Mouse (Mus musculus) neural tube, embryonic 13.5 days (tissue): ENCODE results near the gene Grcc10. TPM values are rescaled to one million over a fixed set of nuclear protein-coding genes. Genes with fewer than 3 reads are reported as not detected.
A peak's percentile ranks its signal among the peaks of the same experiment; 100 is the strongest.

ENCODE experiments used
- ATAC-seq: fragments of 200-750 bp; cut with Nextera tagmentation; 2 replicates; pipeline ENCODE4 v1.8.0; 2017; ENCODE audit warnings: low read depth, mild to moderate bottlenecking, moderate TSS enrichment, moderate library complexity
- H3K27ac ChIP-seq: fragments of 300-500 bp; sonication (generic); replicated peaks from 2 replicates; pipeline ENCODE4 v1.5.1; 2015; ENCODE audit warnings: moderate library complexity, mild to moderate bottlenecking, inconsistent platforms
- H3K27me3 ChIP-seq: fragments of 300-500 bp; sonication (generic); 2 replicates; pipeline ENCODE4 v1.6.1; 2015; ENCODE audit warnings: mild to moderate bottlenecking, inconsistent platforms
- H3K36me3 ChIP-seq: fragments of 300-500 bp; sonication (generic); 2 replicates; pipeline ENCODE4 v1.6.1; 2015; ENCODE audit warnings: mild to moderate bottlenecking, inconsistent platforms
- H3K4me1 ChIP-seq: fragments of 300-500 bp; sonication (generic); replicated peaks from 2 replicates; pipeline ENCODE4 v1.6.1; 2015; ENCODE audit warnings: inconsistent platforms
- H3K4me2 ChIP-seq: fragments of 300-500 bp; sonication (generic); 2 replicates; pipeline ENCODE4 v1.6.1; 2015; ENCODE audit warnings: inconsistent platforms, mild to moderate bottlenecking, moderate library complexity
- H3K4me3 ChIP-seq: fragments of 300-500 bp; sonication (generic); 2 replicates; pipeline ENCODE4 v1.5.1; 2015; ENCODE audit warnings: mild to moderate bottlenecking, inconsistent platforms
- H3K9ac ChIP-seq: fragments of 300-500 bp; sonication (generic); 2 replicates; pipeline ENCODE4 v1.6.1; 2015; ENCODE audit warnings: moderate library complexity, mild to moderate bottlenecking, inconsistent platforms
- H3K9me3 ChIP-seq: fragments of 300-500 bp; sonication (generic); 2 replicates; pipeline ENCODE4 v1.6.1; 2016; ENCODE audit warnings: inconsistent platforms
- WGBS: fragments of 180-500 bp; shearing (Covaris S2); methylation state at CpG from one replicate; pipeline ENCODE4 v1.1.7; 2015; 5-methylcytosine and 5-hydroxymethylcytosine counted together
- polyA plus RNA-seq: library from polyadenylated mRNA; unstranded; fragments of >200 nt; fragmentation: Nextera tagmentation; extraction: Ambion mirVana; gene quantifications from 2 replicates; pipeline ENCODE4 v1.2.1, GENCODE M21; 2015

The Grcc10 gene
- polyA plus RNA-seq = 687 and 693 TPM in 2 replicates

GRCm38 (mm10) chr6:124740888-124741761, at the start of gene Grcc10:
Gene Grcc10 (minus strand): TSS chr6:124741374.
- no peaks in the 10 kb centered on the region for H3K9me3 ChIP-seq
- peak within 1 kb of the TSS; percentile 99 for H3K27ac ChIP-seq
- H3K4me3 ChIP-seq = peak within 1 kb of the TSS; percentile 75
- under 1% methylated on average over 41 of the region's 41 CpGs for WGBS
- no peaks in the 10 kb centered on the region for H3K27me3 ChIP-seq
- peaks cover 43% of the 10 kb centered on the region for H3K4me1 ChIP-seq
- peak; percentile 77 for ATAC-seq
- peak within 1 kb of the TSS; percentile 79 for H3K4me2 ChIP-seq
- peak within 1 kb of the TSS; percentile 96 for H3K9ac ChIP-seq
- H3K36me3 ChIP-seq = peaks cover 28% of the 10 kb centered on the region

DNA sequence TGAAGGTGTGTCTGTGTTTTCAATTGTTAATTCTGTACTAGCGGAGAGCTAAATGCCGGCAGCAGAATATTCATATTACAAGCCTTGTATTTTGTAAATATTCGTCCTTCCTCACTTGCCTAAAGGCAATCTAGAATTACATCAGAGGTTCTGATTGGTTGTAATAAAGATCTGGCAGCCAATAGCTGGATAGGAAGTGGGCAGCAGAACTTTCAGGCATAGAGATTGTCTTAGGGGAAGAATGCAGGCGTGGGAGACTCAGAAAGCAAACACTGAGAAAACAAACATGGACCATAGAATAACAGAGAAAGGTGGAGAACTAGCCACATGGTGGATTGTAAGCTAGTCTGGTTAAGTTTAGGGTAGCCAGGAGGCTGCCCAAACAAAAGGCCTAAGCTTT, 48.9 kb upstream of the Grcc10 start:
- no peaks in the 10 kb centered on the region for H3K27me3 ChIP-seq
- H3K4me3 ChIP-seq = no peak overlapping the region
- no peak for ATAC-seq
- H3K9me3 ChIP-seq = no peaks in the 10 kb centered on the region
- no peaks in the 10 kb centered on the region for H3K36me3 ChIP-seq
- H3K4me1 ChIP-seq = no peaks in the 10 kb centered on the region
- no peak overlapping the region for H3K9ac ChIP-seq
- H3K27ac ChIP-seq = no peak overlapping the region
- no peak overlapping the region for H3K4me2 ChIP-seq
- WGBS = 78% methylated on average over 4 of the region's 4 CpGs

DNA sequence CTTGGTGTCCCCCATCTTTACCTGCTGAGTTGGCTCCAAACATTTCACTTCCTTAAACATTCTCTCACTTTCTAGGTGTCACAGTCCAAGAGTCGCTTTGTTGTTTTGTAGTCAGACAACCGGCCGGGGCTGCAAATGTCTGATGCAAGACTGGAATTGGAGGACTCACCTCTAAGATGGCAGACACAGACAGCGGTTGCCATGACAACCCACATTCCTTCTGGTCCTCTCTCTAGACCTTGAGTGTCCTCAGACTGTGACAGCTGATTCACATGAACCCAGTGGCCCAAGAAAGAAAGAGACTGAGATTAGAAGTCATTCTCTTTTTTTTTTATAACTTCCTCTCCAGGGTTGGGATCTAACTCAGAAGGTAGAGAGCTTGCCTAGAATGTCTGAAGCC, 48.3 kb upstream of the Grcc10 start:
- Histone ChIP-seq H3K36me3 (no peaks in the 10 kb centered on the region), H3K9me3 (no peaks in the 10 kb centered on the region), H3K27ac (no peak overlapping the region), H3K4me1 (no peaks in the 10 kb centered on the region), H3K9ac (no peak overlapping the region), H3K4me3 (no peak overlapping the region), H3K4me2 (no peak overlapping the region), H3K27me3 (no peaks in the 10 kb centered on the region)
- ATAC-seq = no peak
- 85% methylated on average over 4 of the region's 4 CpGs for WGBS

DNA sequence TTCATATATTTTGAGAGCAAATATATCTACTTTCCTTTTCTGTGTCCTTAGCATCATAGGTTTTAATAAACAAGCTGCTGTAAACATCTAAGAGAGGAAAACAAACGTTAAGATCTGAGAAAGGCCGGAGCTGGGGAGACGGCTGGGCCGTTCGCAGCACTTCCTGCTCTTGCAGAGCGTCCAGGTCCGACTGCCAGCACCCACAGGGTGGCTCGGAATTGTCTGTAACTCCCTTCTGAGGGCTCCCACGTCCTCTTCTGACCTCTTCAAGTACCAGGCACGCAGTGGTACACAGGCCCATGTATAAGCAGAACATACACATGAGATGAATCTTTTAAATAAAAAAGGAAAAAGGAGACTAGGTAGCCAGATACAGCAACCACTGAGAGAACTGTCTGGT, 46.5 kb upstream of the Grcc10 start:
- Histone ChIP-seq H3K4me2 (no peak overlapping the region), H3K27ac (no peak overlapping the region), H3K9ac (no peak overlapping the region), H3K27me3 (no peaks in the 10 kb centered on the region), H3K4me3 (no peak overlapping the region), H3K4me1 (no peaks in the 10 kb centered on the region; the same call in 1 of the 2 replicates), H3K36me3 (no peaks in the 10 kb centered on the region), H3K9me3 (no peaks in the 10 kb centered on the region)
- 81% methylated on average over 10 of the region's 10 CpGs for WGBS
- ATAC-seq = no peak

DNA sequence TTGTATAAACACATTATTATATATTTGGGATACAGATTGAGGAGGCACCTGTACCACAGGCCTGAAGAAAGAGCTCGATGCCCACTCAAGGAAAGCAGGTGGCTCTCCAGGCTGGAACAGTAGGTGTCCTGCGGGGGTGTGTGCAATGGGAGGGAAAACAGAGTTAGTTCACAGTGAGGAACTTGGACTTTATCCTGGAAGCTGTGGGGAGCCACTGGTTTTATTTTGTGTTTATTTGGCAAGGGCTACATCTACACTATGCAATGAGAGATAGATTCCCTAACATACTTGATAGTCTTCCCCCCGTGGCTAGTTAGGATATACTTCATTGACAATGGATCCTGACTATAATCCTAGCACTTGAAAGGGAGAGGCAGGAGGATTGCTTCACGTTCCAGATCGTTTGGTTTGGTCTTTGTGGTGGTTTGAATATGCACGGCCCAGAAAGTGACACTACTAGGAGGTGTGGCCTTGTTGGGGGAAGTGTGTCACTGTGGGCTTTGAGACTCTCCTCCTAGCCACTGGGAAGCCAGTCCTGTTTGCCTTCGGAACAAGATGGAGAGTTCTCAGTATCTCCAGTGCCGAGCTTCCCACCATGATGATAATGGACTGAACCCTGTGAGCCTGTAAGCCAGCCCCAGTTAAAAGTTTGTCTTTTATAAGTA, 45.7 kb upstream of the Grcc10 start:
- WGBS = 58% methylated on average over 8 of the region's 8 CpGs
- no peaks in the 10 kb centered on the region; the same call in 1 of the 2 replicates for H3K4me1 ChIP-seq
- no peak for ATAC-seq

GRCm38 (mm10) chr6:124782436-124782835, 41.3 kb upstream of the Grcc10 start:
- H3K9ac ChIP-seq = no peak overlapping the region
- 24% methylated on average over 6 of the region's 6 CpGs for WGBS
- H3K27me3 ChIP-seq = peaks cover 11% of the 10 kb centered on the region; the same call in 1 of the 2 replicates
- H3K9me3 ChIP-seq = no peaks in the 10 kb centered on the region
- no peaks in the 10 kb centered on the region for H3K36me3 ChIP-seq
- H3K4me3 ChIP-seq = no peak overlapping the region; the same call in 1 of the 2 replicates
- no peak overlapping the region for H3K27ac ChIP-seq
- H3K4me1 ChIP-seq = peaks cover 17% of the 10 kb centered on the region
- no peak for ATAC-seq
- 0 out of 2 replicates have a peak overlapping the region, but pooled peaks have one; percentile 13 for H3K4me2 ChIP-seq

More for the DNA sequence above, 45.7 kb upstream of the Grcc10 start:
- Histone ChIP-seq H3K9me3 (no peaks in the 10 kb centered on the region), H3K4me2 (no peak overlapping the region), H3K9ac (no peak overlapping the region), H3K27ac (no peak overlapping the region), H3K4me3 (no peak overlapping the region), H3K27me3 (no peaks in the 10 kb centered on the region), H3K36me3 (no peaks in the 10 kb centered on the region)

- Histone ChIP-seq H3K4me1 (peaks cover 17% of the 10 kb centered on the region), H3K4me3 (no peak overlapping the region), H3K27me3 (peaks cover 11% of the 10 kb centered on the region; the same call in 1 of the 2 replicates), H3K36me3 (no peaks in the 10 kb centered on the region), H3K9ac (no peak overlapping the region), H3K4me2 (no peak overlapping the region), H3K27ac (no peak overlapping the region), H3K9me3 (no peaks in the 10 kb centered on the region)
- ATAC-seq = no peak
- WGBS = 88% methylated on average over 7 of the region's 7 CpGs
These were observed 39.7 kb upstream of the Grcc10 start for GRCm38 (mm10) chr6:124780917-124781316.

GRCm38 (mm10) chr6:124779984-124780416, 38.8 kb upstream of the Grcc10 start:
- Histone ChIP-seq H3K4me3 (peak overlapping the region; percentile 35), H3K9me3 (no peaks in the 10 kb centered on the region), H3K9ac (peak overlapping the region; percentile 51), H3K4me1 (peaks cover 17% of the 10 kb centered on the region), H3K27me3 (peaks cover 11% of the 10 kb centered on the region; the same call in 1 of the 2 replicates), H3K36me3 (no peaks in the 10 kb centered on the region), H3K4me2 (peak overlapping the region; percentile 60), H3K27ac (no peak overlapping the region)
- ATAC-seq = peak; percentile 36; the same call in 1 of the 2 replicates
- WGBS = 3% methylated on average over 10 of the region's 10 CpGs

- H3K4me1 ChIP-seq = peaks cover 17% of the 10 kb centered on the region
- peak within 1 kb of the TSS; percentile 60 for H3K4me2 ChIP-seq
- no peak within 1 kb of the TSS for H3K27ac ChIP-seq
- no peaks in the 10 kb centered on the region for H3K9me3 ChIP-seq
- no peaks in the 10 kb centered on the region for H3K36me3 ChIP-seq
- peaks cover 11% of the 10 kb centered on the region; the same call in 1 of the 2 replicates for H3K27me3 ChIP-seq
- WGBS = 2% methylated on average over 23 of the region's 23 CpGs
- peak within 1 kb of the TSS; percentile 35 for H3K4me3 ChIP-seq
- H3K9ac ChIP-seq = peak within 1 kb of the TSS; percentile 51
- peak; percentile 47; the same call in 1 of the 2 replicates for ATAC-seq
These were observed 38.2 kb upstream of the Grcc10 start, which contains the start of gene Lrrc23 for GRCm38 (mm10) chr6:124779222-124779983. Gene Lrrc23 (minus strand): TSS chr6:124779727.

DNA sequence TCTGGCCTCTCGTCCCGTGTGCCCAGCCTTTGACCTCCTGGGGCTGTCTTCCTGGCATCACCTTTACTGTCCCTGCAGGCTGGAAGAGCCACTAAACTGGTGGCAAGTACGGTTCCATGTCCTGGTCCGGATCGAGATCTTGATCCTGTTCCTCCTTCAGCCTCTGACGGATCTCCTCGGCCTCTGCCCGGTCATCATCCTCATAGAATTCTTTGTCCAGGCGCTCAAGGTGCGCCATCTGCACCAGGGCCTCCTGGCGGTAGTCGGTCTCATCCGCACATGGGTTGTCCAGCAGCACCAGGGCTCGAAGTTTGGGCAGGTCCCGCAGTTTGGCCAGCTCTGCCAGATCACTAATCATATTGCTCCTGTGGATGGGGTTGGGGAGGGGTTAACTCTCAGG, 29.3 kb upstream of the Grcc10 start:
- Histone ChIP-seq H3K4me3 (no peak overlapping the region), H3K9ac (no peak overlapping the region), H3K36me3 (no peaks in the 10 kb centered on the region), H3K4me2 (no peak overlapping the region), H3K27ac (no peak overlapping the region), H3K4me1 (peaks cover 28% of the 10 kb centered on the region), H3K9me3 (no peaks in the 10 kb centered on the region), H3K27me3 (peaks cover 11% of the 10 kb centered on the region; the same call in 1 of the 2 replicates)
- WGBS = 88% methylated on average over 15 of the region's 15 CpGs
- no peak for ATAC-seq

GRCm38 (mm10) chr6:124770013-124770412, 28.8 kb upstream of the Grcc10 start:
- 62% methylated on average over 7 of the region's 7 CpGs for WGBS
- peak; percentile 16; the same call in 1 of the 2 replicates for ATAC-seq
- Histone ChIP-seq H3K4me2 (peak overlapping the region; percentile 81), H3K9me3 (no peaks in the 10 kb centered on the region), H3K27ac (peak overlapping the region; percentile 70), H3K27me3 (peaks cover 11% of the 10 kb centered on the region; the same call in 1 of the 2 replicates), H3K9ac (peak overlapping the region; percentile 82), H3K4me3 (peak overlapping the region; percentile 53), H3K36me3 (no peaks in the 10 kb centered on the region), H3K4me1 (peaks cover 28% of the 10 kb centered on the region)
